21 mouse cellular contexts compared by ENCODE assay signal in the genomic region with DNA sequence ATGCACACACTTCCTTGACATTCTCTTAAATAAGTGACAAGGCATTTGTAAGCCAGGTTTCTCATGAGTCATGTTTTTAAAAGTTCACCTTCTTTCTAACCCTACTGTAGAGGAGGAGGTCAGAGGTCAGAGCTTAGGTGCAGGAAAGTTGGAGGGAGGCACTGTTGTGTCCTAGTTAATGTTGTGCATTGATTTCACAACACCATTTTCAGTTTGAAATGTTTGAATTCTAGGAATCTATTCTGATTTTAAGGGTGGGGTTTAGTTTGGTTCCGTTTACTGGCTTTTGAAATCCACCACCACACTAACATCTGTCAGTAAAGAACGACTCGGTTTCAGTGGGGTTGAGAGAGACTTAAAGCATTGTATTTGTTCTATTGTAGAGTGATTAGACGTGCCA. TPM values are rescaled to one million over a fixed set of nuclear protein-coding genes. Genes with fewer than 3 reads are reported as not detected.
DNase-seq lines count a peak whose midpoint lies in the region; ATAC-seq lines count a peak whose summit lies in the region.
"Had no signal": no experiment of that assay in that cellular context is flagged by ENCODE, and none has a peak within 500 bp of the region (broad histone marks: within the 10 kb centered on the region; RNA-seq: fewer than 3 reads in every experiment).

No protein-coding gene starts in this region.

- peak; percentile 11 for DNase-seq in 416B (ENCODE audit: low read depth)
- DNase-seq in natural killer cell, adult 2 months (ENCODE audit: low spot score in 2 of 2) = no peak
- DNase-seq in kidney, adult 8-10 months = no peak
- DNase-seq in cerebellum, postnatal 25 days = no peak
- DNase-seq: adrenal gland, postnatal 10 days; B cell, adult 2 months; cerebellum, adult 11-12 months; cerebellum, adult 9-10 months; cerebellum, postnatal 36 days; gastrocnemius, postnatal 10 days had no signal

- no peak overlapping the region for H3K4me2 ChIP-seq in liver, embryonic 15.5 days
- H3K4me2 ChIP-seq in liver, embryonic 12.5 days = no peak overlapping the region
- H3K4me2 ChIP-seq: embryonic facial prominence, embryonic 13.5 days; forebrain, embryonic 12.5 days; heart, embryonic 12.5 days had no signal

- no peak overlapping the region for H3K9ac ChIP-seq in liver, embryonic 15.5 days
- H3K9ac ChIP-seq in liver, embryonic 12.5 days = no peak overlapping the region
- H3K9ac ChIP-seq: embryonic facial prominence, embryonic 13.5 days; forebrain, embryonic 12.5 days; heart, embryonic 12.5 days had no signal

- H3K27ac ChIP-seq in liver, embryonic 15.5 days (replicated peaks) = no peak overlapping the region
- H3K27ac ChIP-seq in liver, embryonic 12.5 days = no peak overlapping the region
- H3K27ac ChIP-seq: embryonic facial prominence, embryonic 13.5 days; forebrain, embryonic 12.5 days; hindbrain, embryonic 10.5 days had no signal

- H3K36me3 ChIP-seq in liver, embryonic 15.5 days (replicated peaks) = no peaks in the 10 kb centered on the region
- 0 out of 2 replicates have a peak, but pooled peaks cover 2% of the 10 kb centered on the region for H3K36me3 ChIP-seq in liver, embryonic 12.5 days
- H3K36me3 ChIP-seq: embryonic facial prominence, embryonic 13.5 days; forebrain, embryonic 12.5 days had no signal

- no peak overlapping the region for H3K4me3 ChIP-seq in liver, embryonic 15.5 days (replicated peaks)
- H3K4me3 ChIP-seq in liver, embryonic 12.5 days = no peak overlapping the region
- H3K4me3 ChIP-seq: embryonic facial prominence, embryonic 13.5 days; forebrain, embryonic 12.5 days; heart, embryonic 12.5 days; hindbrain, embryonic 10.5 days had no signal

- WGBS in liver, embryonic 15.5 days (ENCODE audit: insufficient replicate concordance) = 55% methylated on average over 4 of the region's 4 CpGs
- 67% methylated on average over 4 of the region's 4 CpGs for WGBS in liver, embryonic 12.5 days (ENCODE audit: insufficient replicate concordance)

- H3K27me3 ChIP-seq in liver, embryonic 15.5 days = no peaks in the 10 kb centered on the region
- no peaks in the 10 kb centered on the region for H3K27me3 ChIP-seq in liver, embryonic 12.5 days (replicated peaks)
- H3K27me3 ChIP-seq: embryonic facial prominence, embryonic 13.5 days; forebrain, embryonic 12.5 days; heart, embryonic 12.5 days had no signal

- H3K9me3 ChIP-seq in liver, embryonic 15.5 days (replicated peaks) = no peaks in the 10 kb centered on the region
- no peaks in the 10 kb centered on the region for H3K9me3 ChIP-seq in liver, embryonic 12.5 days (replicated peaks)
- H3K9me3 ChIP-seq: embryonic facial prominence, embryonic 13.5 days; forebrain, embryonic 12.5 days; G1E; heart, embryonic 12.5 days; hindbrain, embryonic 10.5 days had no signal

- peak; percentile 22; the same call in 1 of the 2 replicates for ATAC-seq in liver, embryonic 15.5 days (ENCODE audit: insufficient read depth)
- no peak for ATAC-seq in liver, embryonic 12.5 days
- ATAC-seq in granulocyte monocyte progenitor cell, adult 5-6 weeks (replicated peaks; ENCODE audit: poor library complexity, severe bottlenecking) = peak; percentile 53
- ATAC-seq in megakaryocyte, adult 5-6 weeks (ENCODE audit: poor library complexity, severe bottlenecking) = peak; percentile 51
- ATAC-seq: CD4-positive, CD25-positive, alpha-beta regulatory T cell, adult 4 months; forebrain, embryonic 16.5 days had no signal

- H3K4me1 ChIP-seq in liver, embryonic 15.5 days (replicated peaks) = 0 out of 2 replicates have a peak, but pooled peaks cover 4% of the 10 kb centered on the region
- peaks cover 7% of the 10 kb centered on the region; the same call in 1 of the 2 replicates for H3K4me1 ChIP-seq in liver, embryonic 12.5 days
- H3K4me1 ChIP-seq: embryonic facial prominence, embryonic 13.5 days; hindbrain, embryonic 10.5 days had no signal

RNA-seq across cellular contexts. Expression of gene Adra2a, which starts 33.0 kb away (rescaled TPM):
- 0.03 and 0.05 TPM in 2 replicates for polyA plus RNA-seq in liver, embryonic 15.5 days (2015; fragmentation: Nextera tagmentation; extraction: Ambion mirVana)
- polyA plus RNA-seq in liver, embryonic 12.5 days (2016; fragmentation: Nextera tagmentation; extraction: Ambion mirVana) = 0.18 and 0.20 TPM in 2 replicates
- total RNA-seq in granulocyte monocyte progenitor cell, adult 5-6 weeks (2014; fragmentation: Nextera tagmentation) = not detected in 2 replicates
- 0.05 TPM in 1 of 2 replicates, not detected in the other for total RNA-seq in granulocyte monocyte progenitor cell, adult 5-6 weeks (2017)
- not detected in 2 replicates for total RNA-seq in megakaryocyte, adult 5-6 weeks (2015)
- total RNA-seq in megakaryocyte, adult 5-6 weeks (2017) = not detected in 2 replicates
- polyA plus RNA-seq: CD4-positive, CD25-positive, alpha-beta regulatory T cell, adult 4 months had no signal
